Mouse (Mus musculus) kidney, postnatal 4 days (tissue): Measurements from ENCODE around the gene Larp4b.

Source experiments
- DNase-seq, 2 experiments: peaks; one replicate each; pipeline ENCODE4 v3.0.0; 2021; ENCODE audit warnings: mixed read lengths in 2 of 2

Larp4b gene

GRCm38 (mm10) chr13:9181106-9181505, 87.4 kb downstream of the Larp4b start:
- no peak for DNase-seq

- DNase-seq = peak; percentile 88 to 90
Measured at GRCm38 (mm10) chr13:9181666-9182264, 88.1 kb downstream of the Larp4b start.

GRCm38 (mm10) chr13:9184281-9184680, 90.6 kb downstream of the Larp4b start:
- no peak for DNase-seq

GRCm38 (mm10) chr13:9184716-9185115, 91.0 kb downstream of the Larp4b start:
- DNase-seq = no peak

GRCm38 (mm10) chr13:9187156-9187555, 93.5 kb downstream of the Larp4b start:
- DNase-seq = peak in 1 of 2 experiments; percentile 29

GRCm38 (mm10) chr13:9187566-9188530, 94.2 kb downstream of the Larp4b start:
- peak in 1 of 2 experiments; percentile 34 for DNase-seq

- no peak for DNase-seq
Measured at GRCm38 (mm10) chr13:9189481-9189880, 95.8 kb downstream of the Larp4b start.

GRCm38 (mm10) chr13:9191172-9192140, 97.8 kb downstream of the Larp4b start:
- DNase-seq = peak in 1 of 2 experiments; percentile 51

- DNase-seq = peak in 1 of 2 experiments; percentile 54
Measured at GRCm38 (mm10) chr13:9192797-9193330, 99.2 kb downstream of the Larp4b start.

- DNase-seq = no peak
Measured at GRCm38 (mm10) chr13:9194656-9195055, 101.0 kb downstream of the Larp4b start.

GRCm38 (mm10) chr13:9195565-9195964, 101.9 kb downstream of the Larp4b start:
- DNase-seq = no peak

- DNase-seq = no peak
Measured at GRCm38 (mm10) chr13:9198106-9198505, 104.4 kb downstream of the Larp4b start.

GRCm38 (mm10) chr13:9198728-9199464, 105.2 kb downstream of the Larp4b start:
- peak in 1 of 2 experiments; percentile 62 for DNase-seq

- DNase-seq = no peak
Measured at GRCm38 (mm10) chr13:9199465-9199844, 105.8 kb downstream of the Larp4b start.

GRCm38 (mm10) chr13:9222761-9223405, 129.2 kb downstream of the Larp4b start:
- DNase-seq = no peak
